Mouse (Mus musculus) ES-Bruce4 (cell line): Measurements from ENCODE around the gene H2-Ke6. TPM values are rescaled to one million over a fixed set of nuclear protein-coding genes. Genes with fewer than 3 reads are reported as not detected.
"Not testable (repeated sequence)": the region's sequence is repeated elsewhere in the genome, so short reads cannot be mapped to it uniquely, and the experiment has no call there.

Experiments used
- H3K27ac ChIP-seq: 2 replicates; pipeline ENCODE4 v1.5.1; 2012; ENCODE audit warnings: low read length, inconsistent platforms; ENCODE audit not compliant: insufficient read depth
- H3K27me3 ChIP-seq: 2 replicates; pipeline ENCODE4 v1.6.1; 2012; ENCODE audit warnings: mild to moderate bottlenecking, low read length, inconsistent platforms; ENCODE audit not compliant: control insufficient read depth, poor library complexity, insufficient read depth, severe bottlenecking
- H3K36me3 ChIP-seq: 2 replicates; pipeline ENCODE4 v1.6.1; 2012; ENCODE audit warnings: inconsistent platforms, mild to moderate bottlenecking, low read length, moderate library complexity; ENCODE audit not compliant: control insufficient read depth, poor library complexity, insufficient read depth, severe bottlenecking
- H3K4me1 ChIP-seq: one replicate; pipeline ENCODE4 v1.8.1; 2011; ENCODE audit warnings: low read length; ENCODE audit not compliant: control insufficient read depth, insufficient read depth
- H3K4me3 ChIP-seq: 2 replicates; pipeline ENCODE4 v1.5.1; 2011; ENCODE audit warnings: low read depth, mild to moderate bottlenecking, low read length
- H3K9ac ChIP-seq: 2 replicates; pipeline ENCODE4 v1.6.1; 2012; ENCODE audit warnings: low read depth, mild to moderate bottlenecking, inconsistent platforms; ENCODE audit not compliant: poor library complexity, severe bottlenecking
- H3K9me3 ChIP-seq: replicated peaks from 2 replicates; pipeline ENCODE4 v1.6.1; 2012; ENCODE audit warnings: mild to moderate bottlenecking, low read length, inconsistent platforms; ENCODE audit not compliant: control insufficient read depth, poor library complexity, insufficient read depth, severe bottlenecking
- CTCF ChIP-seq: IDR thresholded peaks from one replicate; pipeline ENCODE4 v1.8.1; 2011; ENCODE audit warnings: low read depth, low read length
- EP300 ChIP-seq: IDR thresholded peaks from 2 replicates; pipeline ENCODE4 v1.6.1; 2011; ENCODE audit warnings: low read depth, low read length; ENCODE audit not compliant: insufficient read depth
- POLR2A ChIP-seq: IDR thresholded peaks from one replicate; pipeline ENCODE4 v1.8.1; 2011; ENCODE audit warnings: low read length; ENCODE audit not compliant: insufficient read depth
- polyA plus RNA-seq: library from polyadenylated mRNA; stranded (reverse); fragments of >200 nt; gene quantifications from 2 replicates; pipeline ENCODE4 v1.2.4, GENCODE M21; 2011; ENCODE audit warnings: low read depth; ENCODE audit not compliant: missing spikeins, insufficient read depth, insufficient read length

H2-Ke6 gene
- polyA plus RNA-seq, 1 experiment = 19.0 TPM

- Histone ChIP-seq H3K4me1 (no peaks in the 10 kb centered on the region), H3K4me3 (no peak overlapping the region), H3K9me3 (no peaks in the 10 kb centered on the region), H3K27ac (no peak overlapping the region), H3K36me3 (no peaks in the 10 kb centered on the region), H3K9ac (no peak overlapping the region), H3K27me3 (peaks cover 7% of the 10 kb centered on the region)
- TF ChIP-seq CTCF (no peak), POLR2A (no peak), EP300 (no peak)
These were observed 32.2 kb downstream of the H2-Ke6 start for GRCm38 (mm10) chr17:33995651-33996050.

DNA sequence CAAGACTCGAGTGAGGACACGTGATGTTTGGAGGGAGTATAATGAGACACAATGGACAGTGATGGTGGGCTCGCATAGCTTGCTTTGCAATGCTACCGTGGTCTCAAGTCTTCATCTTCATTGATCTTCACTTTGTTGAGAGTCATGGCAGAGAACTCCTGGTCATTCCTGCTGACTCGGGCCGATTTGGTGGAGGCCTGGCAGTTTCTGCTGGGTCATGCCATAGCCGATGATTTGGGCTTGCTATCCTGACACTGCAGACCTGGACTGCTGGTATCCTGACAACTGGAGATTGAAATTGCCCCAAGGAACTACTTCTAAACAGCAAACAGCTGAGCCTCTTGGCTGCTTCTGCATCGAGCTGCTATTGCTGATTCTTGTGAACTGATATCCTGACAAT lies 32.9 kb downstream of the H2-Ke6 start:
- TF ChIP-seq POLR2A (no peak), CTCF (no peak), EP300 (no peak)
- Histone ChIP-seq H3K4me3 (no peak overlapping the region), H3K9me3 (no peaks in the 10 kb centered on the region), H3K4me1 (no peaks in the 10 kb centered on the region), H3K27ac (no peak overlapping the region), H3K36me3 (no peaks in the 10 kb centered on the region), H3K27me3 (peaks cover 7% of the 10 kb centered on the region), H3K9ac (no peak overlapping the region)

DNA sequence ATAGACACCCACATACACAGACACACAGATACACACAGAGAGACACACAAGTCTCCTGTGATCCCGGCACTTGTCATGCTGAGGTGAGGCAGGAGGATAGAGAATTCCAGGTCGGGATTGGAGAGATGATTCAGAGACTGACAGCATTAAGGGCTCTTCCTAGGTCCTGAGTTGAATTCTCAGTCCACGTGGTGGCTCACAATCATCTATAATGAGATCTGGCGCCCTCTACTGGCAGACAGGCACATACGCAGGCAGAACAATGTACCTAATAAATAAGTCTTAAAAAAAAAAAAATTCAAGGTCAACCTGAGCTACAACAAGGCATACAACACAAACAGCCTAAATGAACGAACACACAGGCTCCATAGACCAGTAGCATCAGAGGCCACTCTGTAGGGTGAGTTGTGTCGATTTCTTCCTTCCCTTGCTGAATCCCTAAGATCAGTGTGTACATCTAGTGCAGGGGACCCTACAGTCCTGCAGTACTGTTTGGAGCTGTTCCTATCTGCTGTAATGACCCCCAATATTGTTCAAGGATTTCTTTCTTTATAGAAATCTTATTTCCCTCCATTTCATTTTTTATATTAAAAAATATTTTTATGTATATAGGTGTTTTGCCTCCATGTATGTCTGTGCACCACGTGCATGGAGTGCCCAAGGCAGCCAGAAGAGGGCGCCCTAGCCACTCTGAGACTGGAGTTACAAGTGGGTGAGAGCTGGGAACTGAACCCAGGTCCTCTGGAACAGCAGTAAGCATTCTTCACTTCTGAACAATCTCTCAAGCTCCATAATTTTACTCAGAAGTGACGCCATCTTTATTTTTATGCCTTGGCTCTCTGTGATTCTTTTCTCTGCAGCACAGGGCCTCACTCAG lies 35.8 kb downstream of the H2-Ke6 start:
- Histone ChIP-seq H3K27ac (no peak overlapping the region), H3K4me3 (peak overlapping the region; percentile 21; the same call in 1 of the 2 replicates), H3K36me3 (no peaks in the 10 kb centered on the region), H3K4me1 (no peaks in the 10 kb centered on the region), H3K9me3 (no peaks in the 10 kb centered on the region), H3K27me3 (no peaks in the 10 kb centered on the region), H3K9ac (peak overlapping the region; percentile 23; the same call in 1 of the 2 replicates)
- TF ChIP-seq CTCF (peak; percentile 64), POLR2A (no peak), EP300 (no peak)

- H3K4me3 ChIP-seq = 0 out of 2 replicates have a peak overlapping the region, but pooled peaks have one; percentile 13
- peak; percentile 58 for TF ChIP-seq CTCF
These were observed 45.7 kb downstream of the H2-Ke6 start for GRCm38 (mm10) chr17:33982136-33982535.

GRCm38 (mm10) chr17:33981192-33981909 lies 46.5 kb downstream of the H2-Ke6 start:
- not testable (repeated sequence) for H3K4me1 ChIP-seq, H3K27me3 ChIP-seq, H3K9me3 ChIP-seq, H3K36me3 ChIP-seq
- H3K9ac ChIP-seq = peak overlapping the region; percentile 50
- peak overlapping the region; percentile 81 for H3K4me3 ChIP-seq
- TF ChIP-seq EP300 (peak; percentile 82), POLR2A (peak; percentile 59), CTCF (peak; percentile 64)
- H3K27ac ChIP-seq = peak overlapping the region; percentile 42

More at GRCm38 (mm10) chr17:33982136-33982535, 45.7 kb downstream of the H2-Ke6 start:
- not testable (repeated sequence) for H3K9ac ChIP-seq, H3K27me3 ChIP-seq, H3K36me3 ChIP-seq, H3K9me3 ChIP-seq, H3K4me1 ChIP-seq, H3K27ac ChIP-seq
